Mouse (Mus musculus): ENCODE results near the gene Gm2564. TPM values are rescaled to one million over a fixed set of nuclear protein-coding genes. Genes with fewer than 3 reads are reported as not detected.

The Gm2564 gene
- not detected for total RNA-seq (2023)

DNA sequence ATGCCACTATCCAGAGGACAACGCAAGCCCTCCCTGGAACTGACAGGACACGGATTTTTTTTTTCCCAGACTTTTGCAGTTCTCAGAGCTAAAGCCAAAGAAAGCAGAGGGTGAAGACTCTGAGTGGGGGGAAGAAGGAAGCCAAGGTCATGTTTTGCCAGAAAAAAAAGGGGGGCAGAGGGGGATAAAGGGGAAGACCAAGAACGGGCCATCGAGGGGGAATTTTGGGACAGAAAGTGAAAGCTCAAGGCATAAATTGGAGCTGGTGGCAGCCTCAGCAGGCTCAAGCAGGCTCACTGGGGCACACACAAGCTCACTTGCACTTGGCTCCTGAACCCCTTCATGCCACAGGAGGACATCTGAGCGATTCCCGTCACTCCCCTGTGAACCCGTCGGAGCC lies at the start of gene Gm2564:
Gene Gm2564 (plus strand): TSS at position 301 of the 400 bp plus-strand sequence.

DNA sequence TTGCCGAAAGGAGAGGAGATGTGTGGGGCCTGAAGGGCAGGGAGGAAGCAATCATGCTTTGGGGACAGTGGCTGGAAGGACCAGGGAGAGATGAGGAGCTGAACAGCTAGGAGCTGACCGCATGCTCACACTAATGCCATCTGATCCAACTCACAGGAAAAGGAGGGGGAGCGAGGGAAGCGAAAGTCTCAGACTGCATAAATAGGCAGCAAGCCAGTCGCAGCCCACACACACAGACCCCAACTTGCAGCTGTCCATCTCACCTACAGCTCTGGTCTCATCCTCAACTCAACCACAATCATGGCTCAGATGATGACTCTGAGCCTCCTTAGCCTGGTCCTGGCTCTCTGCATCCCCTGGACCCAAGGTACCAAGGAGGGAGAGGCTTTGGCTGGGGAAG lies 17.6 kb upstream of the Gm2564 start, which contains the start of gene Gm10591:
Gene Gm10591 (plus strand): TSS at position 301 of the 400 bp plus-strand sequence.

DNA sequence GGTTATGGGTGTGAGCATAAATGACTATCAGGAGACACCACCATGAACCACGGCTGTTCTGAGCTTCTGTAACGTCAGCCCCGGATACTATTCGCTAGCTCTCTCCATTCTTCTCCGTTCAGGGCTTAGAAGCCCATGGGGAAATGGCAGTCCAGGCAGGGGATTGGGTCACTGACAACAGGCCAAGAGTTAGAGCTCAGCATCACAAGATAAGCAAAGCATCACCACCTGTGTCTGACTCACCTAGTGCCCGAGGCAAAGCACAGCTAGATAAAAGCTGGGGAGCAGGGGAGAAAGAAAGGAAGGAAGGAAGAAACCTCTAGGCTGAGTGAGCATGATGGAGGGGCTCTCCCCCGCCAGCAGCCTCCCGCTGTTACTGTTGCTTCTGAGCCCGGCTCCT lies 25.4 kb downstream of the Gm2564 start, which contains the start of gene Ccl27b:
Gene Ccl27b (plus strand): TSS at position 301 of the 400 bp plus-strand sequence.

DNA sequence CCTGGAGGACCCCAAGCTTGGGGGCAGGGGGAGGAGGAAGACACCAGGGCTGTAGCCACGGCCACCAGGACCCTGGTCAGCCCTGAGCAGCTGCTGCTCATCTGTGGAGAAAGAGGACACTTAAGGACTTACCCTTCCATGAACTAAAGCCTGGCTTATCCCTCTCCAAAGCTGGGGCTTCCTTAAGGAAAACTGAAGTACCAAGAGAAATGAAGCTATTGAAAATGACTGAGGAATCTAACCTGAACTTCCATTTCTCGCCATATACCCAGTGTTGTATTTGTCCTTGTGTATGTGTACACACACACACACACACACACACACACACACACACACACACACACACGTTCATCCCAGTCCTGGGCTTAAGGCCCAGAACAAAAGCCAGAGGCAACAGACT lies 32.3 kb downstream of the Gm2564 start, which contains the start of gene Il11ra2:
Gene Il11ra2 (minus strand): TSS at position 101 of the 400 bp plus-strand sequence.

Other genes starting within 250 kb of the Gm2564 start
- not detected for gene Gm21586, start 190.3 kb upstream of the Gm2564 start, total RNA-seq (2023)
- not detected for gene Gm2163, start 163.0 kb upstream of the Gm2564 start, total RNA-seq (2023)
- under 1 TPM; 0.15 to 0.20 TPM for gene Fam205a2, start 101.5 kb upstream of the Gm2564 start, total RNA-seq (2023)
- gene Gm10591, start 17.5 kb upstream of the Gm2564 start, total RNA-seq (2023), result not detected
- gene Ccl27b, start 25.5 kb downstream of the Gm2564 start, total RNA-seq (2023), result not detected
- gene Il11ra2, start 32.2 kb downstream of the Gm2564 start, total RNA-seq (2023), result not detected
- not detected for gene 4930578G10Rik, start 105.8 kb downstream of the Gm2564 start, total RNA-seq (2023)
- gene Ccl19, start 126.9 kb downstream of the Gm2564 start, total RNA-seq (2023), result not detected
- gene Ccl21a, start 144.3 kb downstream of the Gm2564 start, total RNA-seq (2023), result not detected
- not detected for gene Fam205a1, start 224.2 kb downstream of the Gm2564 start, total RNA-seq (2023)
- gene Gm12394, start 227.1 kb downstream of the Gm2564 start, total RNA-seq (2023), result not detected
- gene Fam205c, start 244.5 kb downstream of the Gm2564 start, total RNA-seq (2023), result not detected